Mouse (Mus musculus): ENCODE results near the gene AW549877. TPM values are rescaled to one million over a fixed set of nuclear protein-coding genes. Genes with fewer than 3 reads are reported as not detected.

AW549877 gene
- polyA plus RNA-seq, 1 experiment from 2014 or later, result 65.9 TPM

- H3K9me3 ChIP-seq (ENCODE audit: control insufficient read depth, low read length), result no peaks in the 10 kb centered on the region
- H3K4me1 ChIP-seq (ENCODE audit: control insufficient read depth, insufficient read depth, low read length), result no peaks in the 10 kb centered on the region
Measured at GRCm38 (mm10) chr15:3973300-3973699, 22.2 kb downstream of the AW549877 start.

GRCm38 (mm10) chr15:3970193-3970592 lies 25.4 kb downstream of the AW549877 start:
- H3K27me3 ChIP-seq (ENCODE audit: control insufficient read depth, insufficient read depth, low read length), result no peaks in the 10 kb centered on the region
- H3K27ac ChIP-seq (replicated peaks; ENCODE audit: low read depth, low read length), result no peak overlapping the region
- 0 out of 2 replicates have a peak, but pooled peaks cover 14% of the 10 kb centered on the region for H3K36me3 ChIP-seq (ENCODE audit: control insufficient read depth, insufficient read depth, low read length)
- H3K9me3 ChIP-seq (ENCODE audit: control insufficient read depth, low read length), result no peaks in the 10 kb centered on the region
- no peak overlapping the region for H3K4me3 ChIP-seq (replicated peaks; ENCODE audit: low read depth, low read length)
- no peaks in the 10 kb centered on the region for H3K4me1 ChIP-seq (ENCODE audit: control insufficient read depth, insufficient read depth, low read length)
- 96% methylated on average over 6 of the region's 6 CpGs for WGBS
- DNase-seq (no peak), ATAC-seq (ENCODE audit: low FRiP score, low TSS enrichment) (no peak)
- H3K4me2 ChIP-seq (ENCODE audit: low read length), result no peak overlapping the region
- no peak overlapping the region for H3K9ac ChIP-seq (replicated peaks; ENCODE audit: low read length)

More at GRCm38 (mm10) chr15:3973300-3973699, 22.2 kb downstream of the AW549877 start:
- ATAC-seq (ENCODE audit: low FRiP score, low TSS enrichment) (no peak), DNase-seq (no peak)
- no peak overlapping the region for H3K27ac ChIP-seq (replicated peaks; ENCODE audit: low read depth, low read length)
- 0 out of 2 replicates have a peak, but pooled peaks cover 12% of the 10 kb centered on the region for H3K36me3 ChIP-seq (ENCODE audit: control insufficient read depth, insufficient read depth, low read length)
- no peak overlapping the region for H3K4me2 ChIP-seq (ENCODE audit: low read length)
- 88% methylated on average over 3 of the region's 3 CpGs for WGBS
- H3K27me3 ChIP-seq (ENCODE audit: control insufficient read depth, insufficient read depth, low read length), result no peaks in the 10 kb centered on the region
- H3K4me3 ChIP-seq (replicated peaks; ENCODE audit: low read depth, low read length), result no peak overlapping the region
- H3K9ac ChIP-seq (replicated peaks; ENCODE audit: low read length), result no peak overlapping the region

- no peaks in the 10 kb centered on the region for H3K9me3 ChIP-seq (ENCODE audit: control insufficient read depth, low read length)
- no peak overlapping the region for H3K27ac ChIP-seq (replicated peaks; ENCODE audit: low read depth, low read length)
- H3K4me2 ChIP-seq (ENCODE audit: low read length), result no peak overlapping the region
- WGBS, result 93% methylated on average over 14 of the region's 14 CpGs
- H3K4me3 ChIP-seq (replicated peaks; ENCODE audit: low read depth, low read length), result no peak overlapping the region
- H3K4me1 ChIP-seq (ENCODE audit: control insufficient read depth, insufficient read depth, low read length), result no peaks in the 10 kb centered on the region
- ATAC-seq (ENCODE audit: low FRiP score, low TSS enrichment) (no peak), DNase-seq (no peak)
- H3K36me3 ChIP-seq (ENCODE audit: control insufficient read depth, insufficient read depth, low read length), result 0 out of 2 replicates have a peak, but pooled peaks cover 14% of the 10 kb centered on the region
- H3K27me3 ChIP-seq (ENCODE audit: control insufficient read depth, insufficient read depth, low read length), result no peaks in the 10 kb centered on the region
- no peak overlapping the region for H3K9ac ChIP-seq (replicated peaks; ENCODE audit: low read length)
Measured at GRCm38 (mm10) chr15:3969743-3970142, 25.8 kb downstream of the AW549877 start.

- Histone ChIP-seq H3K9me3 (ENCODE audit: control insufficient read depth, low read length) (no peaks in the 10 kb centered on the region), H3K36me3 (ENCODE audit: control insufficient read depth, insufficient read depth, low read length) (0 out of 2 replicates have a peak, but pooled peaks cover 2% of the 10 kb centered on the region), H3K9ac (replicated peaks; ENCODE audit: low read length) (no peak overlapping the region), H3K27me3 (ENCODE audit: control insufficient read depth, insufficient read depth, low read length) (no peaks in the 10 kb centered on the region), H3K4me2 (ENCODE audit: low read length) (no peak overlapping the region), H3K27ac (replicated peaks; ENCODE audit: low read depth, low read length) (no peak overlapping the region), H3K4me1 (ENCODE audit: control insufficient read depth, insufficient read depth, low read length) (no peaks in the 10 kb centered on the region), H3K4me3 (replicated peaks; ENCODE audit: low read depth, low read length) (no peak overlapping the region)
- DNase-seq (no peak), ATAC-seq (ENCODE audit: low FRiP score, low TSS enrichment) (no peak)
- 79% methylated on average over 8 of the region's 8 CpGs for WGBS
Measured at GRCm38 (mm10) chr15:3962251-3962650, 33.3 kb downstream of the AW549877 start.

- Histone ChIP-seq H3K4me1 (ENCODE audit: control insufficient read depth, insufficient read depth, low read length) (no peaks in the 10 kb centered on the region), H3K4me2 (ENCODE audit: low read length) (no peak overlapping the region), H3K9ac (replicated peaks; ENCODE audit: low read length) (no peak overlapping the region), H3K9me3 (ENCODE audit: control insufficient read depth, low read length) (no peaks in the 10 kb centered on the region), H3K27ac (replicated peaks; ENCODE audit: low read depth, low read length) (no peak overlapping the region), H3K4me3 (replicated peaks; ENCODE audit: low read depth, low read length) (no peak overlapping the region), H3K36me3 (ENCODE audit: control insufficient read depth, insufficient read depth, low read length) (no peaks in the 10 kb centered on the region), H3K27me3 (ENCODE audit: control insufficient read depth, insufficient read depth, low read length) (no peaks in the 10 kb centered on the region)
- WGBS, result 43% methylated on average over 1 of the region's 1 CpGs
- DNase-seq (no peak), ATAC-seq (ENCODE audit: low FRiP score, low TSS enrichment) (no peak)
Measured at GRCm38 (mm10) chr15:3960094-3960493, 35.5 kb downstream of the AW549877 start.

- no peaks in the 10 kb centered on the region for H3K27me3 ChIP-seq (ENCODE audit: control insufficient read depth, insufficient read depth, low read length)
- H3K4me1 ChIP-seq (ENCODE audit: control insufficient read depth, insufficient read depth, low read length), result no peaks in the 10 kb centered on the region
- no peak overlapping the region for H3K27ac ChIP-seq (replicated peaks; ENCODE audit: low read depth, low read length)
- no peak overlapping the region for H3K4me3 ChIP-seq (replicated peaks; ENCODE audit: low read depth, low read length)
- no peak overlapping the region for H3K4me2 ChIP-seq (ENCODE audit: low read length)
- ATAC-seq (ENCODE audit: low FRiP score, low TSS enrichment) (no peak), DNase-seq (peak; percentile 82)
- H3K36me3 ChIP-seq (ENCODE audit: control insufficient read depth, insufficient read depth, low read length), result no peaks in the 10 kb centered on the region
- H3K9me3 ChIP-seq (ENCODE audit: control insufficient read depth, low read length), result no peaks in the 10 kb centered on the region
- no peak overlapping the region for H3K9ac ChIP-seq (replicated peaks; ENCODE audit: low read length)
- 28% methylated on average over 4 of the region's 4 CpGs for WGBS
Measured at GRCm38 (mm10) chr15:3957982-3958381, 37.6 kb downstream of the AW549877 start.

- no peak overlapping the region for H3K27ac ChIP-seq (replicated peaks; ENCODE audit: low read depth, low read length)
- H3K4me3 ChIP-seq (replicated peaks; ENCODE audit: low read depth, low read length), result no peak overlapping the region
- no peaks in the 10 kb centered on the region for H3K9me3 ChIP-seq (ENCODE audit: control insufficient read depth, low read length)
- no peak overlapping the region for H3K9ac ChIP-seq (replicated peaks; ENCODE audit: low read length)
- no peaks in the 10 kb centered on the region for H3K36me3 ChIP-seq (ENCODE audit: control insufficient read depth, insufficient read depth, low read length)
- no peak for ATAC-seq (ENCODE audit: low FRiP score, low TSS enrichment)
- no peak overlapping the region for H3K4me2 ChIP-seq (ENCODE audit: low read length)
- no peaks in the 10 kb centered on the region for H3K4me1 ChIP-seq (ENCODE audit: control insufficient read depth, insufficient read depth, low read length)
- no peaks in the 10 kb centered on the region for H3K27me3 ChIP-seq (ENCODE audit: control insufficient read depth, insufficient read depth, low read length)
- no peak for DNase-seq
- WGBS, result 79% methylated on average over 2 of the region's 2 CpGs
Measured at GRCm38 (mm10) chr15:3954971-3955370, 40.6 kb downstream of the AW549877 start.

GRCm38 (mm10) chr15:3938132-3938531 lies 57.4 kb downstream of the AW549877 start:
- DNase-seq (no peak), ATAC-seq (ENCODE audit: low FRiP score, low TSS enrichment) (no peak)
- 88% methylated on average over 2 of the region's 2 CpGs for WGBS
- H3K9me3 ChIP-seq (ENCODE audit: control insufficient read depth, low read length), result no peaks in the 10 kb centered on the region
- H3K9ac ChIP-seq (replicated peaks; ENCODE audit: low read length), result no peak overlapping the region
- no peaks in the 10 kb centered on the region for H3K4me1 ChIP-seq (ENCODE audit: control insufficient read depth, insufficient read depth, low read length)
- no peak overlapping the region for H3K27ac ChIP-seq (replicated peaks; ENCODE audit: low read depth, low read length)
- no peaks in the 10 kb centered on the region for H3K27me3 ChIP-seq (ENCODE audit: control insufficient read depth, insufficient read depth, low read length)
- no peaks in the 10 kb centered on the region for H3K36me3 ChIP-seq (ENCODE audit: control insufficient read depth, insufficient read depth, low read length)
- H3K4me3 ChIP-seq (replicated peaks; ENCODE audit: low read depth, low read length), result no peak overlapping the region
- H3K4me2 ChIP-seq (ENCODE audit: low read length), result no peak overlapping the region

- ATAC-seq (ENCODE audit: low FRiP score, low TSS enrichment), result no peak
- no peaks in the 10 kb centered on the region for H3K27me3 ChIP-seq (ENCODE audit: control insufficient read depth, insufficient read depth, low read length)
- H3K4me1 ChIP-seq (ENCODE audit: control insufficient read depth, insufficient read depth, low read length), result no peaks in the 10 kb centered on the region
- DNase-seq, result no peak
- no peaks in the 10 kb centered on the region for H3K36me3 ChIP-seq (ENCODE audit: control insufficient read depth, insufficient read depth, low read length)
- 89% methylated on average over 3 of the region's 3 CpGs for WGBS
- H3K4me2 ChIP-seq (ENCODE audit: low read length), result no peak overlapping the region
- H3K27ac ChIP-seq (replicated peaks; ENCODE audit: low read depth, low read length), result no peak overlapping the region
- no peaks in the 10 kb centered on the region for H3K9me3 ChIP-seq (ENCODE audit: control insufficient read depth, low read length)
- no peak overlapping the region for H3K9ac ChIP-seq (replicated peaks; ENCODE audit: low read length)
- no peak overlapping the region for H3K4me3 ChIP-seq (replicated peaks; ENCODE audit: low read depth, low read length)
Measured at GRCm38 (mm10) chr15:3936056-3936455, 59.5 kb downstream of the AW549877 start.

Measured in midbrain, embryonic 14.5 days (tissue).